Mouse (Mus musculus) naive thymus-derived CD4-positive, alpha-beta T cell, adult 2 months (primary cell): ENCODE data around the gene Lurap1.

ENCODE experiments used
- DNase-seq: peaks from one replicate; pipeline ENCODE4 v3.0.0-alpha.2; 2011; ENCODE audit warnings: low read depth

Lurap1 gene

GRCm38 (mm10) chr4:116160769-116161168 lies 9.6 kb upstream of the Lurap1 start:
- no peak for DNase-seq

GRCm38 (mm10) chr4:116159912-116160311 lies 8.8 kb upstream of the Lurap1 start:
- DNase-seq, result peak; percentile 79

GRCm38 (mm10) chr4:116157882-116158281 lies 6.7 kb upstream of the Lurap1 start:
- no peak for DNase-seq

GRCm38 (mm10) chr4:116152702-116153101 lies 1.6 kb upstream of the Lurap1 start:
- no peak for DNase-seq

- no peak for DNase-seq
These were observed 296 bp downstream of the Lurap1 start for GRCm38 (mm10) chr4:116150862-116151221.

GRCm38 (mm10) chr4:116150156-116150861 lies 829 bp downstream of the Lurap1 start:
- DNase-seq, result peak; percentile 67

GRCm38 (mm10) chr4:116149812-116150155 lies 1.4 kb downstream of the Lurap1 start:
- DNase-seq, result no peak

- DNase-seq, result peak; percentile 50
These were observed 7.0 kb downstream of the Lurap1 start for GRCm38 (mm10) chr4:116143891-116144717.

- no peak for DNase-seq
These were observed 7.8 kb downstream of the Lurap1 start for GRCm38 (mm10) chr4:116143317-116143811.

GRCm38 (mm10) chr4:116142269-116142668 lies 8.9 kb downstream of the Lurap1 start:
- DNase-seq, result no peak

- DNase-seq, result no peak
These were observed 9.4 kb downstream of the Lurap1 start for GRCm38 (mm10) chr4:116141736-116142135.

GRCm38 (mm10) chr4:116140801-116141574 lies 10.2 kb downstream of the Lurap1 start:
- no peak for DNase-seq

- no peak for DNase-seq
These were observed 13.6 kb downstream of the Lurap1 start for GRCm38 (mm10) chr4:116137421-116137996.

- DNase-seq, result peak; percentile 59
These were observed 16.1 kb downstream of the Lurap1 start for GRCm38 (mm10) chr4:116134990-116135389.

GRCm38 (mm10) chr4:116133126-116133525 lies 18.0 kb downstream of the Lurap1 start:
- DNase-seq, result no peak

- no peak for DNase-seq
These were observed 23.2 kb downstream of the Lurap1 start for GRCm38 (mm10) chr4:116127956-116128355.

- DNase-seq, result no peak
These were observed 25.2 kb downstream of the Lurap1 start for GRCm38 (mm10) chr4:116125803-116126386.

GRCm38 (mm10) chr4:116123602-116124519 lies 27.3 kb downstream of the Lurap1 start, which contains the start of the genes Rad54l and Pomgnt1:
Gene Rad54l (minus strand): TSS chr4:116123690.
Gene Pomgnt1 (plus strand): TSS chr4:116123840.
- peak; percentile 65 for DNase-seq

GRCm38 (mm10) chr4:116122762-116123161 lies 28.4 kb downstream of the Lurap1 start:
- DNase-seq, result no peak

GRCm38 (mm10) chr4:116111486-116111885 lies 39.7 kb downstream of the Lurap1 start:
- no peak for DNase-seq
